Mouse (Mus musculus): Measurements from ENCODE around the gene Tpp1. TPM values are rescaled to one million over a fixed set of nuclear protein-coding genes. Genes with fewer than 3 reads are reported as not detected.

The Tpp1 gene
- total RNA-seq, 2 experiments from 2014 or later: 14.3 to 73.5 TPM

GRCm38 (mm10) chr7:105728701-105729428 lies 23.2 kb downstream of the Tpp1 start:
- ATAC-seq (replicated peaks; ENCODE audit: poor library complexity): no peak

- ATAC-seq (replicated peaks; ENCODE audit: poor library complexity): no peak
These were observed 25.1 kb downstream of the Tpp1 start for GRCm38 (mm10) chr7:105726980-105727325.

- ATAC-seq (replicated peaks; ENCODE audit: poor library complexity): peak; percentile 96
These were observed 25.7 kb downstream of the Tpp1 start for GRCm38 (mm10) chr7:105726144-105726979.

- no peak for ATAC-seq (replicated peaks; ENCODE audit: poor library complexity)
These were observed 30.1 kb downstream of the Tpp1 start for GRCm38 (mm10) chr7:105721916-105722315.

- ATAC-seq (replicated peaks; ENCODE audit: poor library complexity): peak; percentile 61; the same call in 1 of the 2 replicates
These were observed 36.7 kb downstream of the Tpp1 start for GRCm38 (mm10) chr7:105715366-105715765.

GRCm38 (mm10) chr7:105708733-105709132 lies 43.3 kb downstream of the Tpp1 start:
- peak; percentile 97 for ATAC-seq (replicated peaks; ENCODE audit: poor library complexity)

GRCm38 (mm10) chr7:105703816-105704215 lies 48.2 kb downstream of the Tpp1 start:
- ATAC-seq (replicated peaks; ENCODE audit: poor library complexity): no peak

GRCm38 (mm10) chr7:105703184-105703583 lies 48.9 kb downstream of the Tpp1 start:
- no peak for ATAC-seq (replicated peaks; ENCODE audit: poor library complexity)

Other genes starting within 250 kb of the Tpp1 start
- 16.2 and 21.0 TPM in 2 replicates for gene Smpd1, start 197.9 kb downstream of the Tpp1 start, total RNA-seq (2015)
- gene Smpd1, start 197.9 kb downstream of the Tpp1 start, total RNA-seq (2017): 9.5 and 16.2 TPM in 2 replicates
- gene Apbb1, start 170.6 kb downstream of the Tpp1 start, total RNA-seq (2015): not detected in 2 replicates
- not detected in 2 replicates for gene Apbb1, start 170.6 kb downstream of the Tpp1 start, total RNA-seq (2017)
- not detected in 2 replicates for gene Hpx, start 152.1 kb downstream of the Tpp1 start, total RNA-seq (2015)
- not detected in 2 replicates for gene Hpx, start 152.1 kb downstream of the Tpp1 start, total RNA-seq (2017)
- gene Trim3, start 118.7 kb downstream of the Tpp1 start, total RNA-seq (2015): 2.8 and 3.3 TPM in 2 replicates
- gene Trim3, start 118.7 kb downstream of the Tpp1 start, total RNA-seq (2017): 1.8 and 3.2 TPM in 2 replicates
- 64.6 and 65.0 TPM in 2 replicates for gene Timm10b, start 112.2 kb downstream of the Tpp1 start, total RNA-seq (2015)
- 64.7 and 82.0 TPM in 2 replicates for gene Timm10b, start 112.2 kb downstream of the Tpp1 start, total RNA-seq (2017)
- gene Arfip2, start 111.8 kb downstream of the Tpp1 start, total RNA-seq (2015): 16.0 and 18.5 TPM in 2 replicates
- 57.5 and 59.8 TPM in 2 replicates for gene Arfip2, start 111.8 kb downstream of the Tpp1 start, total RNA-seq (2017)
- 1.5 and 2.0 TPM in 2 replicates for gene Gm45799, start 111.7 kb downstream of the Tpp1 start, total RNA-seq (2015)
- 1.5 and 4.1 TPM in 2 replicates for gene Gm45799, start 111.7 kb downstream of the Tpp1 start, total RNA-seq (2017)
- 1.0 and 1.6 TPM in 2 replicates for gene Dnhd1, start 101.4 kb downstream of the Tpp1 start, total RNA-seq (2015)
- gene Dnhd1, start 101.4 kb downstream of the Tpp1 start, total RNA-seq (2017): 0.17 and 0.27 TPM in 2 replicates
- gene Ilk, start 15.6 kb downstream of the Tpp1 start, total RNA-seq (2015): 149 and 157 TPM in 2 replicates
- 105 and 110 TPM in 2 replicates for gene Ilk, start 15.6 kb downstream of the Tpp1 start, total RNA-seq (2017)
- gene Rrp8, start 14.8 kb downstream of the Tpp1 start, total RNA-seq (2015): 26.4 and 30.4 TPM in 2 replicates
- 39.8 and 48.9 TPM in 2 replicates for gene Rrp8, start 14.8 kb downstream of the Tpp1 start, total RNA-seq (2017)
- 301 and 304 TPM in 2 replicates for gene Taf10, start 7.9 kb downstream of the Tpp1 start, total RNA-seq (2015)
- 136 and 141 TPM in 2 replicates for gene Taf10, start 7.9 kb downstream of the Tpp1 start, total RNA-seq (2017)
- 0.07 TPM in 1 of 2 replicates, not detected in the other for gene Dchs1, start 35.4 kb upstream of the Tpp1 start, total RNA-seq (2015)
- not detected in 2 replicates for gene Dchs1, start 35.4 kb upstream of the Tpp1 start, total RNA-seq (2017)
- 124 and 152 TPM in 2 replicates for gene Mrpl17, start 58.9 kb upstream of the Tpp1 start, total RNA-seq (2015)
- gene Mrpl17, start 58.9 kb upstream of the Tpp1 start, total RNA-seq (2017): 69.0 and 86.6 TPM in 2 replicates
- 16.8 and 22.4 TPM in 2 replicates for gene Gm4070, start 201.7 kb upstream of the Tpp1 start, total RNA-seq (2015)
- gene Gm4070, start 201.7 kb upstream of the Tpp1 start, total RNA-seq (2017): 102 and 118 TPM in 2 replicates

Data from megakaryocyte progenitor cell, adult 5-6 weeks (primary cell).